Mouse (Mus musculus): ENCODE data around the gene Nsfl1c.
A peak's percentile ranks its signal among the peaks of the same experiment; 100 is the strongest.

DNA sequence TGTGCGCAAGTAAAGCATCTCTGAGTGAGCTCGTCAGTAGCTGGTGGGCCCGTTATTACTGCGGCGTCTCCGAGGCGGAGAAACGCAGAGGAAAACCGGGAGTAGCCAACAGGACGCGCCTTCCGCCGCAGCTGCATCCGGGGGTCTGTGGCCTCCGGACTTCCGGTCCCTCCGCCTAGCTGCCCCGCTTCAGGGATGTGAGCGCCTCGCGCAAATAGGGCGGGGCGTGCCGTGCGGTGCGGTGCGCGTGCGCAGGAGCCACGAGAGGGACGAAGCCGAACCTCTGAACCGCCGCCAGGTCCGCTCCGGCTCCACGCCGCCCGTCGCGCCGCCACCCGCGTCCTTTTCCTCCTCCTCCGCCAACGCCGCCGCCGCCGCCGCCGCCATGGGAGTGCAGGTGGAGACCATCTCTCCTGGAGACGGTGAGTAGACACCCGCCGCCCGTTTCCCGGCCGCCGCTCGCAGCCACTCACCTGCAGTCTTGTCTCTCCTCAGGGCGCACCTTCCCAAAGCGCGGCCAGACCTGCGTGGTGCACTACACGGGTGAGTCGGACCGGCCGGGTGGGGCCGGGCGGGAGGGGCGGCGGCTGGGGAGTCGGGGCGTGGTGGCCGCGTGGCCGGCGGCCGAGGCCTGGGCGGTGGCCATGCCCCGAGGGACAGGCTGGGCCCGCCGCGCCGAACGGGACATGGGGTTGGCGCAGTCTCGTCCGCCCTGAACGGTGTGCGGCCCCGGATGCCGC lies 48.5 kb downstream of the Nsfl1c start, which contains the start of gene Fkbp1a:
- TF ChIP-seq ZNF384 (IDR thresholded peaks at IDR 0.05; ENCODE audit: low read depth, low read length), result no peak
- TF ChIP-seq HCFC1 (IDR thresholded peaks at IDR 0.05; ENCODE audit: borderline replicate concordance, insufficient read depth, low read length), result 0 out of 2 replicates have a peak, but pooled peaks have one; percentile 56
- no peak for TF ChIP-seq CHD2 (IDR thresholded peaks at IDR 0.05; ENCODE audit: low read depth, low read length)

All from ES-E14 (cell line).